Mouse (Mus musculus) hindbrain, embryonic 12.5 days (tissue): ENCODE results near the gene Lsm3. TPM values are rescaled to one million over a fixed set of nuclear protein-coding genes. Genes with fewer than 3 reads are reported as not detected.

Experiments
- ATAC-seq: fragments of 200-750 bp; cut with Nextera tagmentation; 2 replicates; pipeline ENCODE4 v1.8.0; 2017; ENCODE audit warnings: moderate TSS enrichment; ENCODE audit not compliant: low FRiP score
- H3K27ac ChIP-seq: fragments of 300-500 bp; sonication (generic); 2 replicates; pipeline ENCODE4 v1.5.1; 2016; ENCODE audit warnings: mild to moderate bottlenecking
- H3K27me3 ChIP-seq: fragments of 300-500 bp; sonication (generic); 2 replicates; pipeline ENCODE4 v1.6.1; 2016; ENCODE audit warnings: mild to moderate bottlenecking
- H3K36me3 ChIP-seq: fragments of 300-500 bp; sonication (generic); 2 replicates; pipeline ENCODE4 v1.6.1; 2016; ENCODE audit warnings: mild to moderate bottlenecking
- H3K4me1 ChIP-seq: fragments of 300-500 bp; sonication (generic); 2 replicates; pipeline ENCODE4 v1.6.1; 2016
- H3K4me2 ChIP-seq: fragments of 300-500 bp; sonication (generic); replicated peaks from 2 replicates; pipeline ENCODE4 v1.6.1; 2016; ENCODE audit warnings: mild to moderate bottlenecking
- H3K4me3 ChIP-seq: fragments of 300-500 bp; sonication (generic); 2 replicates; pipeline ENCODE4 v1.5.1; 2016; ENCODE audit warnings: mild to moderate bottlenecking
- H3K9ac ChIP-seq: fragments of 300-500 bp; sonication (generic); 2 replicates; pipeline ENCODE4 v1.6.1; 2016; ENCODE audit warnings: mild to moderate bottlenecking, moderate library complexity
- H3K9me3 ChIP-seq: fragments of 300-500 bp; sonication (generic); replicated peaks from 2 replicates; pipeline ENCODE4 v1.6.1; 2016; ENCODE audit warnings: mild to moderate bottlenecking
- WGBS: fragments of 180-500 bp; shearing (Covaris S2); methylation state at CpG from one replicate; pipeline ENCODE4 v1.1.7; 2016; 5-methylcytosine and 5-hydroxymethylcytosine counted together
- polyA plus RNA-seq: library from polyadenylated mRNA; unstranded; fragments of >200 nt; fragmentation: Nextera tagmentation; extraction: Ambion mirVana; gene quantifications from 2 replicates; pipeline ENCODE4 v1.2.1, GENCODE M21; 2016

The Lsm3 gene
- polyA plus RNA-seq, 1 experiment from 2014 or later: 194 TPM

GRCm38 (mm10) chr6:91518454-91519020 is 2.8 kb downstream of the Lsm3 start:
- Histone ChIP-seq H3K36me3 (peaks cover 49% of the 10 kb centered on the region), H3K9ac (no peak overlapping the region), H3K4me3 (no peak overlapping the region), H3K27ac (no peak overlapping the region), H3K27me3 (no peaks in the 10 kb centered on the region), H3K4me2 (no peak overlapping the region), H3K9me3 (no peaks in the 10 kb centered on the region), H3K4me1 (peaks cover 23% of the 10 kb centered on the region)
- no peak for ATAC-seq
- 94% methylated on average over 7 of the region's 7 CpGs for WGBS

GRCm38 (mm10) chr6:91522816-91523215 is 7.1 kb downstream of the Lsm3 start:
- WGBS: 91% methylated on average over 5 of the region's 5 CpGs
- no peaks in the 10 kb centered on the region for H3K4me1 ChIP-seq
- ATAC-seq: no peak

GRCm38 (mm10) chr6:91525544-91525943 is 9.8 kb downstream of the Lsm3 start:
- no peak overlapping the region for H3K4me3 ChIP-seq
- no peaks in the 10 kb centered on the region for H3K27me3 ChIP-seq
- ATAC-seq: no peak
- H3K9ac ChIP-seq: no peak overlapping the region
- no peaks in the 10 kb centered on the region for H3K9me3 ChIP-seq
- H3K4me2 ChIP-seq: no peak overlapping the region
- 82% methylated on average over 4 of the region's 4 CpGs for WGBS
- no peaks in the 10 kb centered on the region for H3K4me1 ChIP-seq
- no peak overlapping the region for H3K27ac ChIP-seq
- H3K36me3 ChIP-seq: peaks cover 31% of the 10 kb centered on the region

More at GRCm38 (mm10) chr6:91522816-91523215, 7.1 kb downstream of the Lsm3 start:
- Histone ChIP-seq H3K9me3 (no peaks in the 10 kb centered on the region), H3K4me3 (no peak overlapping the region), H3K4me2 (no peak overlapping the region), H3K27me3 (no peaks in the 10 kb centered on the region), H3K27ac (no peak overlapping the region), H3K9ac (no peak overlapping the region), H3K36me3 (peaks cover 49% of the 10 kb centered on the region)

GRCm38 (mm10) chr6:91527227-91527860 is 11.6 kb downstream of the Lsm3 start:
- WGBS: 58% methylated on average over 5 of the region's 5 CpGs
- Histone ChIP-seq H3K27ac (no peak overlapping the region), H3K9me3 (no peaks in the 10 kb centered on the region), H3K27me3 (no peaks in the 10 kb centered on the region), H3K4me3 (no peak overlapping the region), H3K4me2 (no peak overlapping the region), H3K4me1 (no peaks in the 10 kb centered on the region), H3K36me3 (peaks cover 15% of the 10 kb centered on the region), H3K9ac (no peak overlapping the region)
- ATAC-seq: no peak

- Histone ChIP-seq H3K9me3 (no peaks in the 10 kb centered on the region), H3K4me3 (no peak overlapping the region), H3K9ac (no peak overlapping the region), H3K36me3 (peaks cover 6% of the 10 kb centered on the region; the same call in 1 of the 2 replicates), H3K4me2 (no peak overlapping the region), H3K27me3 (no peaks in the 10 kb centered on the region), H3K4me1 (no peaks in the 10 kb centered on the region), H3K27ac (no peak overlapping the region)
- 84% methylated on average over 7 of the region's 7 CpGs for WGBS
- ATAC-seq: no peak
These were observed 12.5 kb downstream of the Lsm3 start for GRCm38 (mm10) chr6:91528265-91528664.

DNA sequence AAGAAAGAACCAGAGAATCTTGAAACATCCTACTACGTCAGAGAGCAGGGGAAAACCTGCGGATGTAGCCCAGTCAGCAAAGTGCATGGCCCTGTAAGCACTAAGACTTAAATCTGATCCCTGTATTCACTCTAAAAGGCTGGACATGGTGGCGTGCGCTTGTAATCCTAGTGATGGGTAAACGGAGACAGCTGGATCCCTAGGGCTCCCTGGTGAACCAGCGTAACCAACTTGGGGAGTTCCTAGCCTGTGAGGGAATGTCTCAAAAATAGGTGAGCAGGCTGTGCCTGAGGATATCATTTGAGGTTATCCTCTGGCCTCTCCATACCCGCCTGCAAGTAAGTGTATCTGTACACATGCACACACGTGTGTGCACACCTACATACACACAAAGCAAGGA is 14.9 kb downstream of the Lsm3 start:
- Histone ChIP-seq H3K9ac (no peak overlapping the region), H3K4me3 (no peak overlapping the region), H3K27ac (no peak overlapping the region), H3K9me3 (no peaks in the 10 kb centered on the region), H3K27me3 (no peaks in the 10 kb centered on the region), H3K36me3 (0 out of 2 replicates have a peak, but pooled peaks cover 6% of the 10 kb centered on the region), H3K4me1 (no peaks in the 10 kb centered on the region), H3K4me2 (no peak overlapping the region)
- ATAC-seq: no peak
- 89% methylated on average over 8 of the region's 8 CpGs for WGBS

GRCm38 (mm10) chr6:91531276-91531675 is 15.5 kb downstream of the Lsm3 start:
- Histone ChIP-seq H3K4me3 (no peak overlapping the region), H3K9ac (no peak overlapping the region), H3K4me2 (no peak overlapping the region), H3K36me3 (0 out of 2 replicates have a peak, but pooled peaks cover 6% of the 10 kb centered on the region), H3K9me3 (no peaks in the 10 kb centered on the region), H3K27ac (no peak overlapping the region), H3K4me1 (no peaks in the 10 kb centered on the region), H3K27me3 (no peaks in the 10 kb centered on the region)
- 88% methylated on average over 6 of the region's 6 CpGs for WGBS
- no peak for ATAC-seq

DNA sequence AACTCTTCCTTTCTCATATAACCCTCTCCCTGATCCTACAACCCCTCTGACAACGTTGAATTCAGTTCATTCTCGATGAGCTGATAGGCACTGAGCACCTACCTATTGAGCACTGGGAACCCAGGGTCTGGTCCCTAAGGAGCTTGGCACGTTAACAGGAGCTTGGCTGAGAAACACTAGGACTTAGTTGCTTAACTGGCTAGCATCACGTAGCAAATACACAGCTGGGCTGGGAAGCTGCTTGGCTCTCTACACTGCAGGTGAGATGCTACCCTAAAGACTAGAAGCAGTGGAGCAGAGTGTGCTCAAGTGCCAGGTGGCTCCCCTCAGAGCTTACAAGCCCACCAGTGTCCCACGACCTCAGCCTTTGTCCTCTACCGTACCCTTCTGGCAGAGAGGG is 16.9 kb downstream of the Lsm3 start:
- no peaks in the 10 kb centered on the region for H3K27me3 ChIP-seq
- H3K4me3 ChIP-seq: no peak overlapping the region
- no peaks in the 10 kb centered on the region for H3K9me3 ChIP-seq
- no peak overlapping the region for H3K9ac ChIP-seq
- H3K36me3 ChIP-seq: 0 out of 2 replicates have a peak, but pooled peaks cover 6% of the 10 kb centered on the region
- H3K27ac ChIP-seq: no peak overlapping the region
- 71% methylated on average over 6 of the region's 6 CpGs for WGBS
- no peaks in the 10 kb centered on the region for H3K4me1 ChIP-seq
- ATAC-seq: no peak
- no peak overlapping the region for H3K4me2 ChIP-seq

DNA sequence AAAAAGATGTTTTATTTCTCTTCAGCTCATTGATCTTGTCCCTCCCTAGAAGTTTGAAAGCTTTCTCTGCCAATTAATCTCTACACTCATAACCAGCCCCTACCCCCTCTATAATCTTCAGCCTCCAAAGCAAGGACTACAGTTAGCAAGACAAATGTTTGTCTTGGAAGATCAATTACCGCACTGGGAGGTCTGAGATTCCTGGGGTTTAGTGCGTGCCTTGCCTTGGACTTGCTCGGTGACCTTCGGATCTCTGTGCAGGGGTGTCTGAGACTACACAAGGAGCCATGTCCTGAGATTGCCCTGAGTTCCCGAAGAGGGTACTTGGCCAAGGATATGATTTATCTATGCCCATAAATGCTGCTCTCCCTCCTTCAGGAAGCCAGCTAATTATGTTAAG is 17.6 kb downstream of the Lsm3 start:
- H3K9ac ChIP-seq: no peak overlapping the region
- H3K36me3 ChIP-seq: 0 out of 2 replicates have a peak, but pooled peaks cover 2% of the 10 kb centered on the region
- H3K9me3 ChIP-seq: no peaks in the 10 kb centered on the region
- 51% methylated on average over 5 of the region's 5 CpGs for WGBS
- H3K27me3 ChIP-seq: no peaks in the 10 kb centered on the region
- H3K4me3 ChIP-seq: no peak overlapping the region
- no peak overlapping the region for H3K4me2 ChIP-seq
- no peak for ATAC-seq
- H3K4me1 ChIP-seq: no peaks in the 10 kb centered on the region
- H3K27ac ChIP-seq: no peak overlapping the region

DNA sequence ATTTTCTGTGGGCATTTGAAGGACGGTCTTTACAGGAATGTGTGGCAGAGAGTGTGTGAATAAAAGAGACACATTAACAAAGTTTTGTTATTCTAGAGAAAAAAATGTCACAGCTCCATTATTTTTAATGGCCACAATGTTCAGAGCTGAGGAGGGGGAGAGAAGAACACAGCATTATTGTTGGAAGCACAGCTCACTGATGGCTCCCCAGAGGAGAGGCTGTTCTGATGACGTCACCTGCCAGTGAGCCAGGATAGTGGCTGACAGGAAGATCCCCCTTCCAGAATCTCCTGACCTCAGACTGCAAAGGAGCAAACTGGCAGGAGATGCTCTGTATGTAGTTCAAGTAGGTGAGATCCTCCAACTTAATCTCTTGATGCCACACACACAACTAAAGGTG is 18.0 kb downstream of the Lsm3 start:
- Histone ChIP-seq H3K9ac (no peak overlapping the region), H3K4me2 (no peak overlapping the region), H3K27ac (no peak overlapping the region), H3K4me3 (no peak overlapping the region), H3K4me1 (no peaks in the 10 kb centered on the region), H3K36me3 (no peaks in the 10 kb centered on the region), H3K27me3 (no peaks in the 10 kb centered on the region), H3K9me3 (no peaks in the 10 kb centered on the region)
- ATAC-seq: no peak
- WGBS: 56% methylated on average over 2 of the region's 2 CpGs

- 85% methylated on average over 4 of the region's 4 CpGs for WGBS
- Histone ChIP-seq H3K4me1 (no peaks in the 10 kb centered on the region), H3K4me2 (no peak overlapping the region), H3K9me3 (no peaks in the 10 kb centered on the region), H3K9ac (no peak overlapping the region), H3K4me3 (no peak overlapping the region), H3K27ac (no peak overlapping the region), H3K36me3 (no peaks in the 10 kb centered on the region), H3K27me3 (no peaks in the 10 kb centered on the region)
- no peak for ATAC-seq
These were observed 18.5 kb downstream of the Lsm3 start for GRCm38 (mm10) chr6:91534268-91534667.

GRCm38 (mm10) chr6:91535231-91535630 is 19.5 kb downstream of the Lsm3 start:
- H3K27me3 ChIP-seq: no peaks in the 10 kb centered on the region
- no peak overlapping the region for H3K4me2 ChIP-seq
- H3K4me1 ChIP-seq: no peaks in the 10 kb centered on the region
- no peak overlapping the region for H3K27ac ChIP-seq
- no peak overlapping the region for H3K4me3 ChIP-seq
- H3K9ac ChIP-seq: no peak overlapping the region
- H3K36me3 ChIP-seq: no peaks in the 10 kb centered on the region
- 77% methylated on average over 3 of the region's 3 CpGs for WGBS
- ATAC-seq: no peak
- no peaks in the 10 kb centered on the region for H3K9me3 ChIP-seq
